Mouse (Mus musculus): Measurements from ENCODE around the gene Zbtb20. TPM values are rescaled to one million over a fixed set of nuclear protein-coding genes. Genes with fewer than 3 reads are reported as not detected.

The Zbtb20 gene
- polyA plus RNA-seq, 1 experiment = 14.7 TPM

- Histone ChIP-seq H3K4me1 (ENCODE audit: control insufficient read depth, insufficient read depth, low read length) (no peaks in the 10 kb centered on the region), H3K4me3 (ENCODE audit: insufficient read depth, low read length) (no peak overlapping the region), H3K27ac (ENCODE audit: insufficient read depth, low read depth, low read length) (no peak overlapping the region)
- TF ChIP-seq POLR2A (IDR thresholded peaks at IDR 0.05; ENCODE audit: borderline replicate concordance, low read depth, low read length) = no peak
- TF ChIP-seq CTCF (IDR thresholded peaks at IDR 0.05; ENCODE audit: low read depth, low read length) = no peak
These were observed 171.0 kb downstream of the Zbtb20 start for GRCm38 (mm10) chr16:43046686-43047085.

- Histone ChIP-seq H3K4me3 (ENCODE audit: insufficient read depth, low read length) (no peak overlapping the region), H3K27ac (ENCODE audit: insufficient read depth, low read depth, low read length) (no peak overlapping the region), H3K4me1 (ENCODE audit: control insufficient read depth, insufficient read depth, low read length) (no peaks in the 10 kb centered on the region)
- TF ChIP-seq CTCF (IDR thresholded peaks at IDR 0.05; ENCODE audit: low read depth, low read length) = no peak
- TF ChIP-seq POLR2A (IDR thresholded peaks at IDR 0.05; ENCODE audit: borderline replicate concordance, low read depth, low read length) = no peak
These were observed 194.1 kb downstream of the Zbtb20 start for GRCm38 (mm10) chr16:43069666-43070295.

- Histone ChIP-seq H3K27ac (ENCODE audit: insufficient read depth, low read depth, low read length) (no peak overlapping the region), H3K4me1 (ENCODE audit: control insufficient read depth, insufficient read depth, low read length) (no peaks in the 10 kb centered on the region), H3K4me3 (ENCODE audit: insufficient read depth, low read length) (no peak overlapping the region)
- TF ChIP-seq POLR2A (IDR thresholded peaks at IDR 0.05; ENCODE audit: borderline replicate concordance, low read depth, low read length) (no peak), CTCF (IDR thresholded peaks at IDR 0.05; ENCODE audit: low read depth, low read length) (no peak)
These were observed 196.2 kb downstream of the Zbtb20 start for GRCm38 (mm10) chr16:43071875-43072274.

GRCm38 (mm10) chr16:43072818-43073594 is 197.3 kb downstream of the Zbtb20 start:
- H3K4me1 ChIP-seq (ENCODE audit: control insufficient read depth, insufficient read depth, low read length) = no peaks in the 10 kb centered on the region
- H3K27ac ChIP-seq (ENCODE audit: insufficient read depth, low read depth, low read length) = no peak overlapping the region
- H3K4me3 ChIP-seq (ENCODE audit: insufficient read depth, low read length) = no peak overlapping the region
- TF ChIP-seq POLR2A (IDR thresholded peaks at IDR 0.05; ENCODE audit: borderline replicate concordance, low read depth, low read length) (no peak), CTCF (IDR thresholded peaks at IDR 0.05; ENCODE audit: low read depth, low read length) (no peak)

- Histone ChIP-seq H3K4me3 (ENCODE audit: insufficient read depth, low read length) (no peak overlapping the region), H3K4me1 (ENCODE audit: control insufficient read depth, insufficient read depth, low read length) (no peaks in the 10 kb centered on the region), H3K27ac (ENCODE audit: insufficient read depth, low read depth, low read length) (no peak overlapping the region)
- no peak for TF ChIP-seq CTCF (IDR thresholded peaks at IDR 0.05; ENCODE audit: low read depth, low read length)
- TF ChIP-seq POLR2A (IDR thresholded peaks at IDR 0.05; ENCODE audit: borderline replicate concordance, low read depth, low read length) = no peak
These were observed 204.7 kb downstream of the Zbtb20 start for GRCm38 (mm10) chr16:43080403-43080802.

- H3K27ac ChIP-seq (ENCODE audit: insufficient read depth, low read depth, low read length) = no peak overlapping the region
- TF ChIP-seq POLR2A (IDR thresholded peaks at IDR 0.05; ENCODE audit: borderline replicate concordance, low read depth, low read length) (no peak), CTCF (IDR thresholded peaks at IDR 0.05; ENCODE audit: low read depth, low read length) (no peak)
These were observed 205.4 kb downstream of the Zbtb20 start for GRCm38 (mm10) chr16:43080923-43081702.

GRCm38 (mm10) chr16:43081995-43082394 is 206.3 kb downstream of the Zbtb20 start:
- H3K27ac ChIP-seq (ENCODE audit: insufficient read depth, low read depth, low read length) = no peak overlapping the region
- H3K4me3 ChIP-seq (ENCODE audit: insufficient read depth, low read length) = no peak overlapping the region
- TF ChIP-seq CTCF (IDR thresholded peaks at IDR 0.05; ENCODE audit: low read depth, low read length) (no peak), POLR2A (IDR thresholded peaks at IDR 0.05; ENCODE audit: borderline replicate concordance, low read depth, low read length) (no peak)
- H3K4me1 ChIP-seq (ENCODE audit: control insufficient read depth, insufficient read depth, low read length) = no peaks in the 10 kb centered on the region

More at GRCm38 (mm10) chr16:43080923-43081702, 205.4 kb downstream of the Zbtb20 start:
- no peak overlapping the region for H3K4me3 ChIP-seq (ENCODE audit: insufficient read depth, low read length)
- no peaks in the 10 kb centered on the region for H3K4me1 ChIP-seq (ENCODE audit: control insufficient read depth, insufficient read depth, low read length)

- TF ChIP-seq CTCF (IDR thresholded peaks at IDR 0.05; ENCODE audit: low read depth, low read length) (no peak), POLR2A (IDR thresholded peaks at IDR 0.05; ENCODE audit: borderline replicate concordance, low read depth, low read length) (no peak)
- H3K27ac ChIP-seq (ENCODE audit: insufficient read depth, low read depth, low read length) = no peak overlapping the region
- no peaks in the 10 kb centered on the region for H3K4me1 ChIP-seq (ENCODE audit: control insufficient read depth, insufficient read depth, low read length)
- no peak overlapping the region for H3K4me3 ChIP-seq (ENCODE audit: insufficient read depth, low read length)
These were observed 207.1 kb downstream of the Zbtb20 start for GRCm38 (mm10) chr16:43082801-43083200.

GRCm38 (mm10) chr16:43090188-43090587 is 214.5 kb downstream of the Zbtb20 start:
- Histone ChIP-seq H3K27ac (ENCODE audit: insufficient read depth, low read depth, low read length) (no peak overlapping the region), H3K4me3 (ENCODE audit: insufficient read depth, low read length) (no peak overlapping the region), H3K4me1 (ENCODE audit: control insufficient read depth, insufficient read depth, low read length) (no peaks in the 10 kb centered on the region)
- TF ChIP-seq CTCF (IDR thresholded peaks at IDR 0.05; ENCODE audit: low read depth, low read length) = no peak
- no peak for TF ChIP-seq POLR2A (IDR thresholded peaks at IDR 0.05; ENCODE audit: borderline replicate concordance, low read depth, low read length)

All from bone marrow macrophage, adult 2 months (primary cell).